Mouse (Mus musculus): ENCODE measurements around the gene Phf24.

GRCm38 (mm10) chr4:42876586-42877291, 39.7 kb upstream of the Phf24 start:
- TF ChIP-seq CTCF (IDR thresholded peaks at IDR 0.05; ENCODE audit: extremely low read depth, insufficient read length, insufficient replicate concordance, low read depth, low read length) (peak; percentile 43; the same call in 1 of the 2 replicates), POLR2A (IDR thresholded peaks at IDR 0.05; ENCODE audit: low read depth, low read length) (no peak)
